Mouse (Mus musculus): Measurements from ENCODE around the gene Hnrnpul2.
"Not testable (repeated sequence)": the region's sequence is repeated elsewhere in the genome, so short reads cannot be mapped to it uniquely, and the experiment has no call there.

The Hnrnpul2 gene

DNA sequence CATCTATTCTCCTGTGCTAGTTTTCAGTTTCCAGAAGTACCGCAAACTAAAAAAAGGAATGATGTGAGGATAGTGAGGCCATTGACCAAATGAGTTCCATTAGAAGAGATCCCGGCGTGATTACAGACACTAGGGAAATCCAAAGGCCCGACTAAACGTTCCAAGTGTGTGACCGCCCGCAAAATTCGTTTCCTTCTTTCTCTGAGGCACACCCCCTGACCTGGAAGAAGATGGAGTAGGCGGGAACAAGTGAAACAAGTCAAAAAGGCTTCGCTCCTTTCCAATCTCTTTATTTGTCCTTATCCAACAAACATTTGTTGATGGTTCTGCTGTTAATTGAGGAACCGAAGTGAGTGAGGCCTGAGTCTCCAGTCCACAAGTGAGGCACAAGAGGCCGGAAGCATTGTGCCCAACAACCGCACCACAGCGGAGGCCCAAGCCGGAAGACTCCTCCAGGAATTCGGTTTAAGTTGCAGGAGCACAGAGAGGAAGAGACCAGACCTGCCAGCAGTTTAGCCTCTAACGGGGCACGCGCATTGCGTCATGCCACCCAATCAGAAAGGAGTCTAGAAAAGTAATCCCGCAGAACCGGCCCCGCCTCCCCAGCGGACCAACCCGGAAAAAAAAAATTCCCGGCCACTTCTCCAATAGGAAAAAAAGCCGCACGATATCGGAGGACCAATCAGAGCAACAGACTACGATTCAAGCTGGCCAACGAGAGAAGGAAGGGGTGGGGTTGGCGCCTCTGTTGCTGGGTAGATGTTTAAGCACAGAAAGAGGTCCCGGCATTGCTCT, 812 bp upstream of the Hnrnpul2 start, which contains the start of gene Ttc9c:
Gene Ttc9c (minus strand): TSS at position 533 of the 795 bp plus-strand sequence.
- DNase-seq: peak; percentile 99

DNA sequence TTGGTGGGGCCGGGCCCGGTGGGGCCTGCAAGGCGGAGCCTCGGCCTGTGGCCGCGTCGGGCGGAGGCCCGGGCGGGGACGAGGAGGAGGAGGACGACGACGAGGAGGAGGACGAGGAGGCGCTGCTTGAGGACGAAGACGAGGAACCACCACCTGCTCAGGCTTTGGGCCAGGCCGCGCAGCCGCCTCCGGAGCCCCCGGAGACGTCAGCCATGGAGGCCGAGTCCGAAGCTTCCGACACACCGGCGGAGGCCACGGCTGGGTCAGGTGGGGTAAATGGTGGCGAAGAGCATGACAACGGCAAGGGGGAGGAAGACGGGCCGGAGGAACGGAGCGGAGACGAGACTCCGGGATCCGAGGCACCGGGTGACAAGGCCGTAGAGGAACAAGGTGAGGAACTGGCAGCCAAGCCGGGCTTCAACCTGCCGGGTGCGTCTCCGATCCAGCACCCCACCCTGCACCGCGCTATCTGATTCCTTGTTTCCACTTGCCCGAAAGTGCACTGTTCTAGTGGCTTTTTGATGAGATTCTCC, 680 bp downstream of the Hnrnpul2 start:
- no peak for DNase-seq

DNA sequence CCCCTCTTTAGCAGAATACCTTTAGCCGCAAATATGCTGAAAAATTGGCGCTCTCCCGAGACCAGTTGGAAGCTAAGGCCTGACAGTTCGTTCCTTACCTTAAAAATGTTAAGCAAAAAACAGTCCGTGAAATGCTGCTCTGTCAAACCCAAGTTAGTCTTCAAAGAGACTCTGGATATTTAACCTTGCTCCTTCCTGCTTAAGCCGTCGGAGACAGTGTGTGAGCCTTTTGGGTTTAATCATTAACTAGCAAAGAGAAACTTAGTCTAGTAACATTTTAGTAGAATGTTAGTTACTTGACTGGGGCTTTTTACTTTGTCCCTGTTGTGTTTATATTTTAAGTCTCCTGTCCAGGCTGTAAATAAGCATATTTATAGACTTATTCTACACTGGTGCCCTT, 1.3 kb downstream of the Hnrnpul2 start:
- DNase-seq: no peak

DNA sequence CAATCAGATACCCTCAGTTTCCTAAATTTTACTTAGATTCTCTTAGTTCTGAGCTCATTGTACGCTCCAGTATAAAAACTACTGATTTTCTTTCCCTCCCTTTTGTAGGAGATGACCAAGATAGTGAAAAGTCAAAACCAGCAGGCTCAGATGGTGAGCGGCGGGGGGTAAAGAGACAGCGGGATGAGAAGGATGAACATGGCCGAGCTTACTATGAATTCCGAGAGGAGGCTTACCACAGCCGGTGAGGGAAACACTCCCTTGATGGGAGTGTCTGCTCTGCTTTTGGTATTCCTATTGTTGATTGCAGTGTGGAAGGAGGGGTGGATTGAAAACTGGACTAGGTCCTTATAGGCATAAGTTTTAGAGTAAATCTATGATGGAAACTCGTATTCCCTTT, 2.9 kb downstream of the Hnrnpul2 start:
- no peak for DNase-seq

GRCm38 (mm10) chr19:8829660-8830059, 9.8 kb downstream of the Hnrnpul2 start, which contains the start of gene AC129217.1:
Gene AC129217.1, plus strand, starts transcription at chr19:8829773.
- DNase-seq: no peak

DNA sequence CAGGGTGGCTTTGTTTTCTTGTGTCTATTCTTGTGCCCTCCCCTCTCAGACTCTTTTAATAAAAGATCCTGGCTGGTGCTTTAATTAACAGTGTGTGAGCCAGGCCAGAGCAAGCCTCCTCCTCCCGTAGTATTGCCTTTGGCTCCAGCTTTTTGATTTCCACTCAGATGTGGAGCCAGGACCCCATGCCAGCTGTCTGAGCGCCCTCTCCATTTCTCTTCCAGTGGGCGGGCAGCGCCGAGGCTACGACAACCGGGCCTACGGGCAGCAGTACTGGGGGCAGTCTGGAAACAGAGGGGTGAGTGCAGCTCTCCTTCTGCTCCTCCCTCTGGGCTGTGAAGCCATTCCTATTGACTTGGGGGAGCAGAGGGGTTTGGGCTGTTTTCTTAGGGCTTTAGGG, 10.9 kb downstream of the Hnrnpul2 start:
- no peak for DNase-seq

DNA sequence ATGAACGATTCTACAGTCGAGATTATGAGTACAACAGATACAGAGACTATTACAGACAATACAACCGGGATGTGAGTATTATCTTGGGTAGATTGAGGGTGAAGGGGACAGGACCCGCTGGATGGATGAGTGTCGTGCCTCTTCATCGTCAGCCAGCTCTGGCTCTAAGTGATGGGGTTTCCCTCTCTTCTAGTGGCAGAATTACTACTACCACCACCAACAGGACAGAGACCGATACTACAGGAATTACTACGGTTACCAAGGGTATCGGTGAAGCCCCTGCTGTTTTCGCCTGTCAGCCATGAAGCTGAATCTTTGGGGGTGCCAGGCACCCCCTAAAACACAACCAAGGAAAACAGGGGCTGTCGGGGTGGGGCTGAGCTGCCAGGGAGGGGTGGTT, 11.5 kb downstream of the Hnrnpul2 start:
- DNase-seq: no peak

DNA sequence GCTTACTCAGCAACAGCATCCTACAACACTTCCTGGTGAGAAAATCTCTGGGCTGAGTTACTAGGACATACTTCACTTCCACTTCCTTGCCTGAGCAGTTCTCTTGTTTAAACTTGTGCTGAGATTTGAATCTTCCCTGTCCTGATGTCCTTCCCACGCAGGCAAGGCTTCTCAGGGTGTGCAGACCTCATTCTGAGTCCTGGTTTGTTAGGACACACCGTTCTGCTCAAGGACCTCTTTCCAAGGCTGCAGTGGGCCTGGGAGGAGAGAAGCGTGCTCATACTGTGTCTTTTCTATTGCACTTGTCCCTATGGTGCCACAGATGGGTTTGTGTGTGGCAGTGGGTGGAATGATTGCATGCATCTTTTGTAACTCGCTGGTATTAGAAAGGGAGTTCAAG, 13.2 kb downstream of the Hnrnpul2 start:
- DNase-seq: no peak

DNA sequence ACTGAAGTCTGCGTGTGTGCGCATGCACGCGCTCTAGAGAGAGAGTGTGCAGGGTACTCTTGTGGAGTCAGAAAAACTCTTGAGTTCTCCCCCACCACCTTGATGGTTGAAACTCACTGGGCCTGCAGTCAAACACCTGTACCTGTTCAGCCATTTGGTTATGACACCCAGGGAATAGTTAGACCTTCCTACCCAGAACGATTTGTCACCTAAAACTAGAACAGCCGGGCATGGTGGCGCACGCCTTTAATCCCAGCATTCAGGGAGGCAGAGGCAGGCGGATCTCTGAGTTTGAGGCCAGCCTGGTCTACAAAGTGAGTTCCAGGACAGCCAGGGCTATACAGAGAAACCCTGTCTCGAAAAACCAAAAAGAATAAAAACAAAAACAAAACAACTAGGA, 16.5 kb downstream of the Hnrnpul2 start:
- not testable (repeated sequence) for DNase-seq

DNA sequence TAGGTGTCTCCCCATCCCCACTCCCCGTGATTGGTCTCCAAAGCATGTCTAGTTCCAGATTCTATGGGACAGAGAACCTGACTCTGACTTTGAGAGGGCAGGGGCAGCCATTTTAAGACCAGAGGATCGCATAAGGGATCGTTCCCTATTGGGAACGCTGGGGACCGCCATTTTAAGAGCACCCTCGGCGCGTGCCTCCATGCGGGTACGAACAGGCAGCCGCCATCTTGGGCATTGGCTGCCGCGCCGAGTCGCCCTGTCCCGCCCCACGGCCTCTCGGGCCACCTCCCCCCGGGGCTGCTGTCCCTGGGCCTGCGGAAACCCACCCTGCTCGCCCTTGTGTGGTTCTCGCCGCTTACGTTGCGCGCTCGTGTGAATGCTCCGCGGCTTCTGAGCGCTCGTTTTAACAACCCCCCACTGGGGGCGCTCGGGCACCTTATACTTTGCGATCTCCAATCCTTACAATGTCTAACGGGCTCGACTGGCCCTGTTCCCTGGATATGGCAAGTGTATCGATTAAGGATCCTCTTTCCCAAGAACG, 17.5 kb downstream of the Hnrnpul2 start, which contains the start of gene Bscl2:
Gene Bscl2 (plus strand): TSS at position 217 of the 541 bp plus-strand sequence.
- peak; percentile 93 for DNase-seq

- no peak for DNase-seq
These were observed 18.4 kb downstream of the Hnrnpul2 start for GRCm38 (mm10) chr19:8838041-8838730.

DNA sequence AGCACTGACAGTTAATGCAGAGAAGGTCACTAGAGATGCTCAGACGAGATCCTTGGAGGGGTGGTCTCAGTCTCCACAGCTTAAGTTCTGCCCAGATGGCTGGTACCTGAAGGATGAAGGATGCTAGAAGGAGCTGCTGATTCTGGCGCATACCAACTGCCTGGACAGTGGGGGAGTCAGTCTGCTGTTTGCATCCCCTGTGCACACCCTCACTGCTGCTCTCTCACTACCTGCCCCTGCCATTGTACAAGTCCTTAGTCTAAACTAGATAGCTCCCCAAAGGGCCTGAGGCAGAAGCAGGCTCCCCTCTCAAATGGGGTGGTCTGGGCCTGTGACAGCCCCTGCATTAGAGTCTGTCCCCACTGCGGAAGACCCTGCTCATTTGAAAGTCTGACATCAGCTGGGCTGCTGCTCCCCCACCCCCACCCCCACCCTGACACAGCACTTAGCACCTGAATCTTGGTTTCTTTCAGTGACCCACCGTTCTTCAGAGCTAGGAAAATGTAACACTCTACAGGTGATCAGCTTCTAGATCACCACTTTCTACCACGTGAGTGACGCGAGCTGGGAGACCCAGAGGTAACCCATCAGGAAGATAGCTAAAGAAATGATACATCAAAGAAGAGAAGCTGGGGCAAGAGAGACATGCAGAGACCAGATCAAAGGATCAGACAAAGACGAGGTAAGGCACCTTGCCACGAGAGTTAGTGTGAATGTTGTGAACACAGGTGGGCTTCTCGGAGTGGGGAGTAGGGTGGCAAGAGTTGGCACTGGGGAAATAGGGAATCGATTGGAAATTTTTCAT, 19.5 kb downstream of the Hnrnpul2 start, which contains the start of gene Gng3:
Gene Gng3 (minus strand): TSS at position 92 of the 805 bp plus-strand sequence.
- peak; percentile 85 for DNase-seq

DNA sequence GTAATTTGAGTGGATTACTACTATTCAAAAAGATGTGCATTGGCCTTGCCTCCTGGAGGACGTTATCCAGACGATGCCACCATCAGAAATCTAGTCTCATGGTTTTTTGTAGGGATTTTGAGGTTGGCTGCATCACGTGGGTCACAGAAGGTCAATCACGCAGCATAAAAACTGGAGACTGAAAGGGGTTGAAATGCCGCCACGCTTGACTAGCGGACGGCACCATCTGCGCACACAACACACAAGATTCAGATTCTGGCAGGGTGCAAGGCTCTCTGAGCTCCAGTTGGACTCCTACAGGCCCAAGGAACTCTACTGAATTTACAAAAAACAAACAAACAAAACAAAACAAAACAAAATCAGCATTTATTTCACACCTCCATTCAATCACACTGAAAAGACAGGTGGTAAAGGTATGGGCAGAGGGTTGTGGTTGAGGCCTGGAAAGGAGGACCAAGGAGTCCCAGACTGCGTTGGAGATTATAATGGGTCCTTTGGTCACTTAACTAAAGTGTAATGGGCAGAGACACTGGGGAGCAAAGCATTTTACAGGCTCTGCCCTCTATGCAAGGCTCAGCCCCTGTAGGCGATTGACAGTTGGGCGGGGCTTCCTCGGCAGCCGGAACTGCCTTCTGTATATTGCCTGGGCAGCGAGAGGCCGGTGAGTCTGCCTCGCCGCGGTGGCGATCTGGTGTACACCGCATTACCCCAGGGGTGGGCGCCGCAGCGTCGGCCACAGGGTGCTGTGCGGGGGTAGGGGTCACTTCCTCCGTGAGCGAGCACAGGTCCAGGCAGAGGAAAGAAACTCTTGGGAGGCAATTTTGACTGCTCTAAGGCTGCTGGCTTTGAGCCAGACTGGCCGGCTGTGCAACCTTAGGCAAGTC, 20.3 kb downstream of the Hnrnpul2 start:
- DNase-seq: peak; percentile 75

GRCm38 (mm10) chr19:8841012-8841411, 21.2 kb downstream of the Hnrnpul2 start:
- no peak for DNase-seq

- no peak for DNase-seq
These were observed 23.2 kb downstream of the Hnrnpul2 start for GRCm38 (mm10) chr19:8842961-8843360.

GRCm38 (mm10) chr19:8844371-8845129, 24.7 kb downstream of the Hnrnpul2 start:
- DNase-seq: peak; percentile 59

- DNase-seq: no peak
These were observed 28.5 kb downstream of the Hnrnpul2 start for GRCm38 (mm10) chr19:8848356-8848755.

DNA sequence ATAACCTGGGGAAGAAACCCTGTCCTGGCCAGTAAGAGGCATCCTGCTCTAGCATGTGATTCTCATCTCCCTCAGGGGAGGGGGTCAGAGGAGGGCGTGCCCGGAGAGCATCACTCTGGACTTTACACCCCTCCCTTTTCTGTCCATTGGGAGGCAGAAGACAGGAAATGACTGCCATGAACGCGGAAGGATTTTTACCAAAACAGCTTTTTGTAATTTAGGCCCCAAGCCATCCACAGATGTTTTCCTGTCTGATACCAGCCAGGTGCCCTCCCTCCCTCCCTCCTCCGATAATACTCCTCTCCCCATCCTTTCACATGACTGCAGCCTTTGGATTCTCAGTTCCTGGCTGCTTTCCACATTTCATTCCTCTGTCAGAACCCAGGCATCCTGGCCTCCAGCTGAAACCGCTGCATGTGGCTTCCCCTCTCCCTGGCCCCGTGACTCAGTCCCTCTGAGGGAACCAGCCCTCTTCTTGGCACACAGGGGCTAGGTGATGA, 30.6 kb downstream of the Hnrnpul2 start, which contains the start of gene Lrrn4cl:
Gene Lrrn4cl (plus strand): TSS at position 367 of the 500 bp plus-strand sequence.
- no peak for DNase-seq

GRCm38 (mm10) chr19:8851639-8852038, 31.8 kb downstream of the Hnrnpul2 start:
- DNase-seq: no peak

- no peak for DNase-seq
These were observed 32.6 kb downstream of the Hnrnpul2 start for GRCm38 (mm10) chr19:8852236-8852928.
